Mouse (Mus musculus) testis, adult 2 months (tissue): ENCODE results near the gene Adad1.

ENCODE experiments used
- CTCF ChIP-seq: fragments of 200-500 bp; IDR thresholded peaks from 2 replicates; pipeline ENCODE4 v1.5.1; 2012; ENCODE audit warnings: low read depth, mild to moderate bottlenecking, inconsistent platforms, low read length, moderate library complexity; ENCODE audit not compliant: control insufficient read depth, insufficient read depth, insufficient replicate concordance
- POLR2A ChIP-seq: fragments of 200-500 bp; IDR thresholded peaks from 2 replicates; pipeline ENCODE4 v1.6.1; 2012; ENCODE audit warnings: low read depth, mild to moderate bottlenecking, inconsistent platforms, low read length, moderate library complexity; ENCODE audit not compliant: control insufficient read depth

- no peak for TF ChIP-seq POLR2A
- no peak for TF ChIP-seq CTCF
Measured at GRCm38 (mm10) chr3:37141827-37142226, 78.5 kb downstream of the Adad1 start.
